Mouse (Mus musculus): ENCODE data around the gene Magi2. TPM values are rescaled to one million over a fixed set of nuclear protein-coding genes. Genes with fewer than 3 reads are reported as not detected.
"Not testable (repeated sequence)": the region's sequence is repeated elsewhere in the genome, so short reads cannot be mapped to it uniquely, and the experiment has no call there.

The Magi2 gene
- polyA plus RNA-seq, 1 experiment from 2014 or later = 15.2 TPM

DNA sequence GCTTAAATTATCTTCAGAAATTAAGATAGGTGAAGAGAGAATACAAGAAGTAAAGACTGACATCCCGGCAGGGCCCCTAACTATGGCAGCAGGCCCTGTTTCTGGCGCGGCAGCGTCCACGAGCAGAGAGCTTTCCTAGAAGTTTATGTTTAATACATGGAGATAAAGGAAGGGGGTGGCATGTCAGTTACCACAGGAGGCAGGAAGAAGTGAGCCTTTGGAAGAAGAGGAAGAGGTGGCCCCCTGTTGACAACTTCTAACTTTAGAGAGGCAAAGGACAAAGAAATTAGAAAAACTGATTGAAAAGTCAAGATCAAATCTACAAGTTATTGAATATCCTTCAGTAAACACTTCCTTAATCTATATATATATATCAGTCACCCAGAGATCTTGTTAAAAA is 1281.8 kb downstream of the Magi2 start:
- ATAC-seq (ENCODE audit: low FRiP score, low TSS enrichment) = no peak
- no peaks in the 10 kb centered on the region for H3K27me3 ChIP-seq (ENCODE audit: insufficient read depth, low read length)
- 59% methylated on average over 5 of the region's 5 CpGs for WGBS
- H3K4me3 ChIP-seq (ENCODE audit: low read length) = no peak overlapping the region
- no peaks in the 10 kb centered on the region for H3K36me3 ChIP-seq (ENCODE audit: insufficient read depth, low read length)
- H3K9me3 ChIP-seq (ENCODE audit: low read length) = no peaks in the 10 kb centered on the region
- no peak overlapping the region for H3K9ac ChIP-seq (replicated peaks; ENCODE audit: low read length)
- no peak overlapping the region for H3K27ac ChIP-seq (ENCODE audit: low read length)
- no peak overlapping the region for H3K4me2 ChIP-seq (replicated peaks; ENCODE audit: low read depth, low read length)
- no peaks in the 10 kb centered on the region for H3K4me1 ChIP-seq (ENCODE audit: insufficient read depth, low read length)

DNA sequence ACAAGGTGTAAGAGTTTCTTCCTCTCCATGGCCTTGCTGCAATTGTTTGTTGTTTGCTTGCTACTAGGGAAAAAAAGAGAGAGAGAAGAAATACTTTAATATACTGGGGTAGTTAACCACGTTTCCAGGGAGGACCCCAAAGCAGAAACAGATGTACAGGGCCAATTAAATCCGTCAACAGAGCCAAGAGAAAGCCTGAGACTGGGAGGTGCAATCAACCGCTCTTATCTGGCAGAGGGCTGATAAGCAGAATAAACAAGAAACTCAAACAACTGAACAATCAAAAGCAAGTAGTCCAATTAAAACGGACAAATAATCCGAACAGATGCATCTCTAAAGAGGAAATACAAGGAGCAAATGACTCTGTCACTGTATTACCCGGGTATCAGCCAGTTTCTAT is 1282.8 kb downstream of the Magi2 start:
- Histone ChIP-seq H3K27me3 (ENCODE audit: insufficient read depth, low read length) (no peaks in the 10 kb centered on the region), H3K4me3 (ENCODE audit: low read length) (no peak overlapping the region), H3K9me3 (ENCODE audit: low read length) (no peaks in the 10 kb centered on the region), H3K4me2 (replicated peaks; ENCODE audit: low read depth, low read length) (no peak overlapping the region), H3K27ac (ENCODE audit: low read length) (no peak overlapping the region), H3K9ac (replicated peaks; ENCODE audit: low read length) (no peak overlapping the region), H3K36me3 (ENCODE audit: insufficient read depth, low read length) (no peaks in the 10 kb centered on the region), H3K4me1 (ENCODE audit: insufficient read depth, low read length) (no peaks in the 10 kb centered on the region)
- ATAC-seq (ENCODE audit: low FRiP score, low TSS enrichment) = no peak
- 51% methylated on average over 6 of the region's 6 CpGs for WGBS

DNA sequence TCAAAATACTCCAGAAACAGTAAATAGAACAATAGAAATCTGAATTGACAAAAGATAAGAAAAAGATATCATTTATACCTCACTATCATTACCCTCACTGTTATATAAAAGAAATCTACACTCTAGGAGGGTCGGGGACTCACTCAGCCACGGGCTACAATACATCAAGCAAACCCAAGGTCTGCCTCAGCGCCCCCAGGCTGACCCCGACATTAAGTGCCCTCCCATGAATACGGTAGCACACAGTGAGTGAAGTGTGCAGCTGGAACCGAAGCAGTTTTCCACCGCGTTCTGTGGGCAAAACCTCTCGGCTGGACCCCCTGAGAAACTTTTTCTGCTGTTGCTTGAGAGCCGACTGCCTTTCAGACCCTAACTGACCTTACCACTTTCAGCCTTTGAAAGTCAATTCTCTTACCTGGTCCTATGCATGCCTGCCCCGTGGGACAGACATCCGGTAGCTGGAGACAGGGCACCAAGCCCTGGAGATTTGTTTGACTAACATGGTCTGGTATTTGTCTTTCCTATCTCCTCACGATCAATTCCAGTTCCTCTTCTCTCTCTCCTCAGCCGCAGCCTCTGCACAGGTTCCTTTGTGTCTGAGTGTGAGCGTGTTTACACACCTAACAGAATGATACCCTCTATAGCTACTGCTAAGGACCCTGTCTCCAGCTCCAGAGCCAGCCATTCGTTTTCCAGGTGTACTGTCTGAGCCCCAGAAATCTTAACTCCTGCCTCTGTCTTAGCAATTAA is 1285.7 kb downstream of the Magi2 start:
- Histone ChIP-seq H3K27ac (ENCODE audit: low read length) (no peak overlapping the region), H3K9ac (replicated peaks; ENCODE audit: low read length) (no peak overlapping the region), H3K27me3 (ENCODE audit: insufficient read depth, low read length) (no peaks in the 10 kb centered on the region), H3K4me3 (ENCODE audit: low read length) (no peak overlapping the region), H3K9me3 (ENCODE audit: low read length) (no peaks in the 10 kb centered on the region), H3K36me3 (ENCODE audit: insufficient read depth, low read length) (no peaks in the 10 kb centered on the region), H3K4me2 (replicated peaks; ENCODE audit: low read depth, low read length) (no peak overlapping the region), H3K4me1 (ENCODE audit: insufficient read depth, low read length) (no peaks in the 10 kb centered on the region)
- no peak for ATAC-seq (ENCODE audit: low FRiP score, low TSS enrichment)
- 35% methylated on average over 16 of the region's 16 CpGs for WGBS

DNA sequence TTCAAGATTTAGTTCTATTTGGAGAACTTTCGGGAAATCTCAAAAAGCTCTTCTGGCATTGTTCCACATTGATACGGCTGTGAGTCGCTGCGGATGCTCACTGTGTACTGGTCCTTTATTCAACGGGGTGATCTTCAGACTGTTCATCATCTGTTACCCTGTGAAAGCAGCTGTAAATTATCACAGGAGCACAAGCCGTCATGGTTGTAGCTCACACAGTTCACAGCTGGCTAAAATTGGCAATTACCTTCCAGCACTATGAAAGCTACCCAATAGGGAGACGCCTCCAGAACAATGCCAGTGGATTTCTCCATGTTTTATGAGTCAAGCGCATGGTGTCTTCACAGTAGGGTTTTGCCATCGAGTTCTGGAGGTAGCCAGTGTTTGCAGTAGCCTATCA is 1294.8 kb downstream of the Magi2 start:
- Histone ChIP-seq H3K4me1 (ENCODE audit: insufficient read depth, low read length) (no peaks in the 10 kb centered on the region), H3K4me2 (replicated peaks; ENCODE audit: low read depth, low read length) (no peak overlapping the region), H3K9ac (replicated peaks; ENCODE audit: low read length) (no peak overlapping the region), H3K4me3 (ENCODE audit: low read length) (no peak overlapping the region), H3K9me3 (ENCODE audit: low read length) (no peaks in the 10 kb centered on the region), H3K27ac (ENCODE audit: low read length) (no peak overlapping the region), H3K27me3 (ENCODE audit: insufficient read depth, low read length) (no peaks in the 10 kb centered on the region), H3K36me3 (ENCODE audit: insufficient read depth, low read length) (no peaks in the 10 kb centered on the region)
- 70% methylated on average over 9 of the region's 9 CpGs for WGBS
- no peak for ATAC-seq (ENCODE audit: low FRiP score, low TSS enrichment)

DNA sequence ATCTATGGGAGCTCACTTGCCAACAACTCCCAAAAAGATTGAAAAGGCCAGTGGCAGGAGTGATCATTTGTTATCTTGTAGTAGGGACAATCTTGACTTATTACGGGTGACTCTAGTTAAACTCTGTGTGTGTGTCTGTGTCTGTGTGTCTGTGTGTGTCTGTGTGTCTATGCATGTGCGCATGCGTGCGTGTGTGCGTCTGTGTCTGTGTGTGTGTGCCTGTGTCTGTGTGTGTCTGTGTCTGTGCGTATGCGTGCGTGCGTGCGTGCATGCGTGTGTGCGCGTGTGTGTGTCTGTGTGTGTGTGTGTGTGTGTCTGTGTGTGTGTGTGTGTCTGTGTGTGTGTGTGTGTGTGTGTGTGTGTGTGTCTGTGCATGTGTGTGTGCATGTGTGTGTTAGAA is 1295.2 kb downstream of the Magi2 start:
- H3K27ac ChIP-seq (ENCODE audit: low read length) = no peak overlapping the region
- WGBS = 96% methylated on average over 13 of the region's 13 CpGs
- no peaks in the 10 kb centered on the region for H3K27me3 ChIP-seq (ENCODE audit: insufficient read depth, low read length)

DNA sequence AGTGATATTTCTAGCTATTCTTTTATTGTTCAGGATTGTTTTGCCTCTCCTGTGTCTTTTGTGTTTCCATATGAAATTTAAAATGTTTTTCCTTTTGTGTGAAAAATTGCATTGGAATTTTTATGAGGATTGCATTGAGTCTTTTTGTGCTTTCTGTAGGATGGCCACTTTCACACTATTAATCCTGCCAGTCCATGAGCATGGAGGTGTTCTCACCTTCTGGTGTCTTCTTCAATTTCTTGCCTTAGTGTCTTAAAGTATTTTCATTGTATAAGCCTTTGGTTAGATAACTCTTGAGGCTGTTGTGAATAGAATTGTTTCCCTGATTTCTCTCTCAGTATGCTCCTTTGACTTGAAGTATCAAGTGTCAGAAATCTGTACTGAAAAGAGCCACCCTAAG is 1296.9 kb downstream of the Magi2 start:
- Histone ChIP-seq H3K27ac (ENCODE audit: low read length) (no peak overlapping the region), H3K4me2 (replicated peaks; ENCODE audit: low read depth, low read length) (no peak overlapping the region), H3K4me1 (ENCODE audit: insufficient read depth, low read length) (no peaks in the 10 kb centered on the region), H3K9me3 (ENCODE audit: low read length) (no peaks in the 10 kb centered on the region), H3K27me3 (ENCODE audit: insufficient read depth, low read length) (no peaks in the 10 kb centered on the region), H3K4me3 (ENCODE audit: low read length) (no peak overlapping the region), H3K36me3 (ENCODE audit: insufficient read depth, low read length) (no peaks in the 10 kb centered on the region), H3K9ac (replicated peaks; ENCODE audit: low read length) (no peak overlapping the region)
- ATAC-seq (ENCODE audit: low FRiP score, low TSS enrichment) = no peak

More for the DNA sequence above, 1295.2 kb downstream of the Magi2 start:
- Histone ChIP-seq H3K4me3 (ENCODE audit: low read length) (no peak overlapping the region), H3K4me1 (ENCODE audit: insufficient read depth, low read length) (no peaks in the 10 kb centered on the region), H3K9me3 (ENCODE audit: low read length) (no peaks in the 10 kb centered on the region), H3K4me2 (replicated peaks; ENCODE audit: low read depth, low read length) (no peak overlapping the region), H3K9ac (replicated peaks; ENCODE audit: low read length) (no peak overlapping the region), H3K36me3 (ENCODE audit: insufficient read depth, low read length) (no peaks in the 10 kb centered on the region)
- ATAC-seq (ENCODE audit: low FRiP score, low TSS enrichment) = no peak

DNA sequence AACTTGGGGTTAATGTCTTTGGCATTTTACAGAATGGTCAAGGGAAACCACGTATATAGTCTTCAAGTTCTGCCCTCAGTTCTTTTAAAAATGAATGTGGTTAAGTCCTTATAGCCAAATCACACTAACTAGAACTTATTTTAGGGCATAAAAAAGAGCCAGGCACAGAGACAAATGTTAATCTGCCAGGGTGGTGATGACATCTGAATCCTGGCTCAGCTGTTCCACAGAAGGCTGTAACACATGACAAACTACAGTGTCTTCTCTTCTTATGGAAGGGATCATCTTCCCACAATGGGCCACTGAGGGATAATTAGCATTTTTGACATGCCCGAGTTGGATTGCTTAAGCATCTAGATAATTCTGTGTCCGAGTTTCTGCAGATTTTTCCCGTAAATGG is 1299.8 kb downstream of the Magi2 start:
- H3K9me3 ChIP-seq (ENCODE audit: low read length); H3K27me3 ChIP-seq (ENCODE audit: insufficient read depth, low read length); H3K36me3 ChIP-seq (ENCODE audit: insufficient read depth, low read length): not testable (repeated sequence)

DNA sequence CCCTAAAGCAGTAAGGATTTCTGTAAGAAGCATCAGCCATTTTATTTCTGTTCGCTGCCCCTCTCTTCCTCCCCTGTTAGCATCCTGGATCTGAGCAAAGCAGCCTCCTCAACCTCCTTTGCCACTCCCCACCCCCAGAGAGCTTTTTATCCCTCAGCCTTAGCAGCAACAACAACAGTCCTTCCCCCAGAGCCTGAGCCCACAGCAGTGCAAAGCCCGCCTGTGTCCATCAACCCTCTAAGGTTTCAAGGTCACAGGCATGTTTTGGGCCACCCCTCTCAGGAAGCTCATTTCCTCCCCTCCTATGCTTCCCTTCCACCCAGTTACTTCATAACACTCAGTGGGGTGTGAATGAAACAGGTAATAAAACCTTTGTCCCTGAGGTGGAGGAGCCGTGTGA is 1309.7 kb downstream of the Magi2 start:
- 20% methylated on average over 3 of the region's 3 CpGs for WGBS
- no peaks in the 10 kb centered on the region for H3K36me3 ChIP-seq (ENCODE audit: insufficient read depth, low read length)

More for the DNA sequence above, 1299.8 kb downstream of the Magi2 start:
- H3K27ac ChIP-seq (ENCODE audit: low read length); H3K9ac ChIP-seq (replicated peaks; ENCODE audit: low read length); H3K4me2 ChIP-seq (replicated peaks; ENCODE audit: low read depth, low read length); H3K4me3 ChIP-seq (ENCODE audit: low read length); ATAC-seq (ENCODE audit: low FRiP score, low TSS enrichment); H3K4me1 ChIP-seq (ENCODE audit: insufficient read depth, low read length): not testable (repeated sequence)
- 85% methylated on average over 1 of the region's 4 CpGs for WGBS

DNA sequence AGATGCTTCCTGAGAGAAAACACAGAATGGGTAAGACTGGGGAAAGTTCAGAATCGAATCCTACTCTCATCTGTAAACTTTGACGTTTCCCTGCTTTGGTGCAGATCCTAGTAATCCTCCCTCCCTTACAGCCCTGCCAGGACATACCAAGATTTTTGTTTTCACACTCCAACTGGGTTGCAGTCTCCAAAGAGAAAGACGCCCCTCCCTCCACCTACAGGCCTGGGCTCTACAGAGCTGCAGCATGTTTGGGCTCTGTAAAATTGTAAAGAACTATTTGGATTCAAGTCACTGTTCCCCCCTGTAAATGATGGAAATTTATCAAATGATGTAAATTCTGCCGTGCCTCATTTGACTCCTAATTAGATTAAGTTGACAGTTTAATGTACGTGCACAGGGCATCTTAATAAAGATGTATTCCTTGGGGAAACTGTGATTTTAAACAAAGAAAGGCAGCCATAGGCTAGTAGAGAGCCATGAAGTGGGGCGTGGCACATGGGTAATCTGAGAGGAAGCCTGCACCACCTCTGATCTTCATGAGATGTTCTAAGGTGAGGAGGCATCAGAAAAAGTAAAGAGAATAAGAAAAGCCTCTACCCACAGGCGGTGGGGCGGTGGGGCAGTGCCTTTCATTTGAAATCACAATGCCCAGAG is 1310.7 kb downstream of the Magi2 start:
- ATAC-seq (ENCODE audit: low FRiP score, low TSS enrichment) = no peak
- no peak overlapping the region for H3K9ac ChIP-seq (replicated peaks; ENCODE audit: low read length)
- WGBS = 56% methylated on average over 8 of the region's 8 CpGs
- no peak overlapping the region for H3K4me3 ChIP-seq (ENCODE audit: low read length)
- H3K27me3 ChIP-seq (ENCODE audit: insufficient read depth, low read length) = no peaks in the 10 kb centered on the region
- H3K36me3 ChIP-seq (ENCODE audit: insufficient read depth, low read length) = no peaks in the 10 kb centered on the region
- H3K9me3 ChIP-seq (ENCODE audit: low read length) = no peaks in the 10 kb centered on the region
- no peak overlapping the region for H3K27ac ChIP-seq (ENCODE audit: low read length)
- no peaks in the 10 kb centered on the region for H3K4me1 ChIP-seq (ENCODE audit: insufficient read depth, low read length)
- H3K4me2 ChIP-seq (replicated peaks; ENCODE audit: low read depth, low read length) = no peak overlapping the region

More for the DNA sequence above, 1309.7 kb downstream of the Magi2 start:
- Histone ChIP-seq H3K4me2 (replicated peaks; ENCODE audit: low read depth, low read length) (no peak overlapping the region), H3K9ac (replicated peaks; ENCODE audit: low read length) (no peak overlapping the region), H3K9me3 (ENCODE audit: low read length) (no peaks in the 10 kb centered on the region), H3K4me1 (ENCODE audit: insufficient read depth, low read length) (no peaks in the 10 kb centered on the region), H3K27ac (ENCODE audit: low read length) (0 out of 2 replicates have a peak overlapping the region, but pooled peaks have one; percentile 11), H3K4me3 (ENCODE audit: low read length) (no peak overlapping the region), H3K27me3 (ENCODE audit: insufficient read depth, low read length) (no peaks in the 10 kb centered on the region)
- ATAC-seq (ENCODE audit: low FRiP score, low TSS enrichment) = peak; percentile 91

DNA sequence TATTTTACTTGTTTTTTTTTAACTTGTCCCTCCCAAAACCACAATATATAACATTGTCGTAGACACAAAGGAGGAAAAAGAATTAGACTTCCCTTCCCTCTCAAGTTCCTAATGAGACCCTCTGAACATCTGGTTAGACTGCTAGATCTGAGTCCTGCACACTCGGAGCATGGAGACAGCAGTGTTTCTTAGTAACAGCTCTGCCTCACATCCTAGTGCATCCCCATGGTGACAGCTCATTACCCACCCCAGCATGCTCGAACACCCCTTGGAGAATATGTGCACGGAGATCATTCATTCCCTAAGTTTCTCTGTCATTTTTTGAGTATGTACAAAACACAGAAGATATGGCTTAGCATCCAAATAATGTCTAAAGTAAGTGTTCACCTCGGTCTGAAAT is 1317.5 kb downstream of the Magi2 start:
- no peaks in the 10 kb centered on the region for H3K9me3 ChIP-seq (ENCODE audit: low read length)
- no peak for ATAC-seq (ENCODE audit: low FRiP score, low TSS enrichment)
- no peak overlapping the region for H3K27ac ChIP-seq (ENCODE audit: low read length)
- H3K4me2 ChIP-seq (replicated peaks; ENCODE audit: low read depth, low read length) = no peak overlapping the region
- WGBS = 54% methylated on average over 5 of the region's 5 CpGs
- no peaks in the 10 kb centered on the region for H3K36me3 ChIP-seq (ENCODE audit: insufficient read depth, low read length)
- H3K4me3 ChIP-seq (ENCODE audit: low read length) = no peak overlapping the region
- H3K4me1 ChIP-seq (ENCODE audit: insufficient read depth, low read length) = no peaks in the 10 kb centered on the region
- no peaks in the 10 kb centered on the region for H3K27me3 ChIP-seq (ENCODE audit: insufficient read depth, low read length)
- no peak overlapping the region for H3K9ac ChIP-seq (replicated peaks; ENCODE audit: low read length)

All from kidney, embryonic 16.5 days (tissue).